Comparison of ENCODE assay signal across 15 mouse cellular contexts in genomic region chr11:87295636-87296035, GRCm38 (mm10).
"Had no signal": no experiment of that assay in that cellular context is flagged by ENCODE, and none has a peak within 500 bp of the region (broad histone marks: within the 10 kb centered on the region; RNA-seq: fewer than 3 reads in every experiment).

No protein-coding gene starts in this region.

- H3K4me3 ChIP-seq: neural tube, embryonic 15.5 days; stomach, embryonic 15.5 days had no signal

- DNase-seq: retina, postnatal 1 day; right cerebral cortex, adult 18-20 months; right cerebral cortex, postnatal 14 days; right cerebral cortex, postnatal 25 days; right cerebral cortex, postnatal 4 days; spleen, adult 18-20 months; thymus, adult 18-20 months; thymus, adult 2 months; thymus, postnatal 14 days; thymus, postnatal 25 days; thymus, postnatal 36 days; thymus, postnatal 4 days had no signal

- H3K27ac ChIP-seq: neural tube, embryonic 15.5 days; stomach, embryonic 15.5 days; stomach, postnatal 0 days had no signal
